Mouse (Mus musculus) gastrocnemius, postnatal 36 days (tissue): ENCODE data around the gene Nasp. TPM values are rescaled to one million over a fixed set of nuclear protein-coding genes. Genes with fewer than 3 reads are reported as not detected.

ENCODE experiments used
- DNase-seq, 2 experiments: peaks; one replicate each; pipeline ENCODE4 v3.0.0; 2022
- intact Hi-C: fragments of 180-260 bp; cut with DNase I; formaldehyde crosslinking; loops from one replicate; pipeline ENCODE4 v1.15.1; 2025
- total RNA-seq, 2 experiments: library from RNA; stranded (reverse); gene quantifications; 2 replicates each; pipeline ENCODE4 v1.2.3; 2021

Gene Nasp
- total RNA-seq, 2 experiments from 2014 or later: 9.8 to 12.4 TPM

- intact Hi-C loops: no loop called here
- DNase-seq: no peak
Observed at GRCm38 (mm10) chr4:116642071-116642470, 14.3 kb upstream of the Nasp start.

DNA sequence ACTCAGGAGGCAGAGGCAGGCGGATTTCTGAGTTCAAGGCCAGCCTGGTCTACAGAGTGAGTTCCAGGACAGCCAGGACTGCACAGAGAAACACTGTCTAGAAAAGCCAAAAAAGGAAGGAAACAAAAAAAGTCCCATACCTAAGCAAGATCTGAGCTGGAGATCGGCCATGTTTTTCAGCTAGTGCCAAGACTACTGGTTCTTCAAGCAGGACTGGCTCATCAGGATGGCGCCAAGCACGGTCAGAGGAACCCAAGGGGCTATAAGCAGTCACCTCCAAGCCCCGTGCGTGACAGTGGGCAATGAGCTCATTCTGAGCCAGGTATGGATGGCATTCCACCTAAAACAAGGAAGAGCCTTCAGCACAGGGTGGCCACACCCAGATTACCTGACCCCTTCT, 11.1 kb upstream of the Nasp start:
- DNase-seq: no peak

GRCm38 (mm10) chr4:116635197-116635596, 7.5 kb upstream of the Nasp start:
- no peak for DNase-seq
- intact Hi-C loops: no loop called here

More for the DNA sequence above, 11.1 kb upstream of the Nasp start:
- intact Hi-C loops: no loop called here

DNA sequence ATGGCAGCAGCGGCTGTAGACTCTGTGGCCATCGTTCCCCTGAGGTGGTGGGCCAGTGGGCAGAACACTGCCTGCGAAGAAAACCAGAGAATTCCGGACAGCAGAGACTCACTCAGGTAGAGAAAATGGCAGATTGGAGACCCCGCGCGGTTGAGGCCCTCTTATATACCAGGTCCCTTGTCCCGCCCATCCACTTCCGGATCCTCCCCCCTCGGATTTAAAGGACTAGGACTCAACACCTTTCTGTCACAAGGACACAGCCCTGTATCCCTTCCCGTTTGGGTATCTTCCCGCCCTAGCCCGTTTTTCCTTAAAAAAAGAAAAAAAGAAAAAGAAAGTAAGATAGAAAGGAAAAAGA, 403 bp downstream of the Nasp start:
- intact Hi-C loops: no loop called here
- peak; percentile 88 to 92 for DNase-seq

GRCm38 (mm10) chr4:116626658-116627358, 933 bp downstream of the Nasp start:
- intact Hi-C loops: no loop called here
- DNase-seq: peak; percentile 68 to 70

DNA sequence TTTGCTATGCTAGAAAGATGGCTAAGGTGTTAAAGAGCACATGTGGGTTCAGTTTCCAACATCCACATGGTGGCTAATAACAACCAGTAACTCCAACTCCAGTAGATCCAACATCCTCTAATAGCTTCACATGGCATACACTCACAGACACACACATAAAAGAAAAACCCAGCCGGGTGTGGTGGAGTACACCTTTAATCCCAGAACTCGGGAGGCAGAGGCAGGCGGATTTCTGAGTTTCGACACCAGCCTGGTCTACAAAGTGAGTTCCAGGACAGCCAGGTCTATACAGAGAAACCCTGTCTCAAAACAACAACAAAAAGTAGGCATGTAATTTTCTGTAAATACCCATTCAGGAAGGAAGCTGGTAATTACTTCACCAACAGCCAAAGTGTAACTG, 2.9 kb downstream of the Nasp start:
- DNase-seq: no peak
- intact Hi-C loops: no loop called here

GRCm38 (mm10) chr4:116615237-116615636, 12.5 kb downstream of the Nasp start:
- intact Hi-C loops: no loop called here
- no peak for DNase-seq

GRCm38 (mm10) chr4:116612621-116613020, 15.1 kb downstream of the Nasp start:
- intact Hi-C loops: no loop called here
- DNase-seq: no peak

- DNase-seq: peak; percentile 76 to 79
- intact Hi-C loops: loop anchor here (1.0 kb wide), 1 partner anchor 40 kb away; the partner anchor contains the start of gene Gpbp1l1
Observed at GRCm38 (mm10) chr4:116596978-116597881, 30.5 kb downstream of the Nasp start.

DNA sequence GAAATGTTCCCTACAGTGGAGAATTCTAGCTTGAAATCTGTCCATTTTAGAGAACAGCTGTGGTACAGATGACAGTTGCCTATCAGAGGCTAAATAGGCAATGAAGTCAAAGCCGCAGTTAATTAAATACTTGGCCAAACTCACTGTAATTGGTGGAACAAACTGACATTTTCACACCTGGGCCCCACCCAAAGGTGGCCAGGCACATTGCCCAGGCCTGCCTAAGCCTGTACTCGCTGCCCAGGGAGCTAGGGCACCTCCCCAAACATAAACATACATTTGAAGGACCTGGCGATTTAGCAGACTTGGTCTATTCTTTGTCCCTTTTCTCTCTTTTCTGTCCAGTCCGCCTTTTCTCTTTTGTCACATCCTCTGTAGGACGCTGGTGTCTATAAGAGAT, 31.4 kb downstream of the Nasp start, which contains the start of gene Ccdc17:
Ccdc17 (plus strand) TSS at position 276 of the 400 bp plus-strand sequence.
- intact Hi-C loops: no loop called here

DNA sequence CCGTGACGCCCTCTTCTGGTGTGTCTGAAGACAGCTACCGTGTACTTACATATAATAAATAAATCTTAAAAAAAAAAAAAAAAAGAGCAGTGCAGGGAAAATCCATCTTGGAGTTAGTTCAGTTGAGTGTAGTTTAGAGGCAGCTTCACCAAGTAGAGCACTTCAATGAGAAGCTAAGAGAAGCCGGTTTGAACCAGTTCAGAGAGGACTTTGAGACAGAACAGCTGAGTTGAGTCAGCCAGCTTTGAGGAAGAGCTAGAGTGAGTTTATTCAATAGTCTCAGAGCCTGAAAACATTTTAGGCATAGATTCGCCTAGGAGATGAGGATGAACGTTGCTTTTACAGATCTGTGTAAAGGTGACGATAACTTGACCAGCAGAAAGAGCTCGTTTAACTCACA, 31.9 kb downstream of the Nasp start:
- intact Hi-C loops: no loop called here
- no peak for DNase-seq

More for the DNA sequence above, 31.4 kb downstream of the Nasp start, which contains the start of gene Ccdc17:
- DNase-seq: no peak

- DNase-seq: no peak
- intact Hi-C loops: no loop called here
Observed at GRCm38 (mm10) chr4:116558151-116558882, 69.4 kb downstream of the Nasp start.

- DNase-seq: peak; percentile 97 to 98
- intact Hi-C loops: loop anchor here (1.0 kb wide), 1 partner anchor 40 kb away; no protein-coding TSS in a partner anchor
Observed at GRCm38 (mm10) chr4:116557306-116558121, 70.2 kb downstream of the Nasp start, which contains the start of gene Gpbp1l1. Gene Gpbp1l1 (plus strand): TSS chr4:116557658.

DNA sequence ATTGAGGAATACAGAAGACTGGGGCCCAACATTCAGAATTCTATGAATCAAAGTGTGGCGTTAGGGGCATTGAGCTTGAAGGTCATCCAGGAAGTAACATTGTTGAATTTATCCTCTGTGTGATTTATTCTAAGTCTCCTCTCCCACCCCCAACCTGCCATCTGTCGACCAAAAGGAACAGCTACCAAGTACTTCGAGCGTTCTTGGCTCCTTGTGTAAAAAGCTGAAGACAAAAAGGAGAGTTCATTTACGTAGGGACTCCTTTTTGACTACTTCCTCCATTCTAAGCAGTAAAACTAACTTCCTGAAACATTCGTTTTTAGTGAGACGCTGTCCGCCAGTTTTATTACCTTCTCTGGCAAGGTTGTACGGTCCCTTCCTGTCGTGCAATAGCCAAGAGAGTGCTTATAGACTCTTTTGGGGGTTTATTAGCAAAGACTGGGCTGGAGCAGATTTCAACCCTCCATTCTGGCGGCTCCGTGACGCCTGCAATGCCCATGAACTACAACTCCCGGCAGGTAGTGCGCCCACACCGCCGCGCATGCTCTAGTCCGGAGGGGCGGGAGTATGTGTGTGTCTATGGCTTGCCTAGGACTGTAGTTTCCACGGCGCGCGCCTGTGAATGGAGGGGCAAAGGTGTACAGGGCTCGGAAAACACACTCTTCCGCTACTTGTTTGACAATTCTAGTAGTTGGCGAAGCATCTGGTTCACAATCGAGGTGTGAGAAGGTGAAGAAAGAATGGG, 71.0 kb downstream of the Nasp start:
- peak; percentile 90 to 92 for DNase-seq
- intact Hi-C loops: loop anchor here (1.0 kb wide), 1 partner anchor 41 kb away; no protein-coding TSS in a partner anchor

GRCm38 (mm10) chr4:116555413-116556300, 72.1 kb downstream of the Nasp start, which contains the start of gene Tmem69:
Gene Tmem69 (minus strand): TSS chr4:116555936.
- intact Hi-C loops: no loop called here
- DNase-seq: peak; percentile 63 to 70

DNA sequence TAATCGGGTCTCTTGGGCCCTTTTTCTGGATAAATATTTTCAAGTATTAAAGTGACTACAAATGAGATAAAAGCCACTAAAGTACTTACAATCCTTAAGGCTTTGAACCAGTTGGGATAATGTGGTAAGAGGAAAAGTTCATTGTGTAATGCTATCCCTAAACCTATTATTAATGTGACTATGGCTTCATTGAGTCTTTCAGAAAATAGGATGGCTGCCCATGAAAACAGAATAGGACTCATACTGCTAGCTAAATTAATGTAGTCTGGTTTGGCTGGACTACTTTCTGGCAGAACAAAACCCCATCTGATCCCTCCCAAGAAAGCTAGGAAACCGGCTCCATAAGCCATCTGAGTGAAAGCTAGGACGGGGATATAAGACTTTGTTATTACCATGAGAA, 74.7 kb downstream of the Nasp start:
- intact Hi-C loops: no loop called here
- DNase-seq: no peak
